Mouse (Mus musculus) pancreas, adult 10 weeks (tissue): ENCODE data around the gene Kat7. TPM values are rescaled to one million over a fixed set of nuclear protein-coding genes. Genes with fewer than 3 reads are reported as not detected.

Experiments
- polyA plus RNA-seq: library from polyadenylated mRNA; stranded (reverse); fragments of 350-450 nt; fragmentation: Illumina TruSeq; extraction: RNeasy Lipid Tissue Mini Kit (QIAGEN cat#74804); gene quantifications from one replicate; pipeline ENCODE4 v1.2.3, GENCODE M21; 2015; ENCODE audit warnings: low read depth, low replicate concordance; ENCODE audit not compliant: insufficient read depth

The Kat7 gene
- polyA plus RNA-seq = 8.1 TPM

DNA sequence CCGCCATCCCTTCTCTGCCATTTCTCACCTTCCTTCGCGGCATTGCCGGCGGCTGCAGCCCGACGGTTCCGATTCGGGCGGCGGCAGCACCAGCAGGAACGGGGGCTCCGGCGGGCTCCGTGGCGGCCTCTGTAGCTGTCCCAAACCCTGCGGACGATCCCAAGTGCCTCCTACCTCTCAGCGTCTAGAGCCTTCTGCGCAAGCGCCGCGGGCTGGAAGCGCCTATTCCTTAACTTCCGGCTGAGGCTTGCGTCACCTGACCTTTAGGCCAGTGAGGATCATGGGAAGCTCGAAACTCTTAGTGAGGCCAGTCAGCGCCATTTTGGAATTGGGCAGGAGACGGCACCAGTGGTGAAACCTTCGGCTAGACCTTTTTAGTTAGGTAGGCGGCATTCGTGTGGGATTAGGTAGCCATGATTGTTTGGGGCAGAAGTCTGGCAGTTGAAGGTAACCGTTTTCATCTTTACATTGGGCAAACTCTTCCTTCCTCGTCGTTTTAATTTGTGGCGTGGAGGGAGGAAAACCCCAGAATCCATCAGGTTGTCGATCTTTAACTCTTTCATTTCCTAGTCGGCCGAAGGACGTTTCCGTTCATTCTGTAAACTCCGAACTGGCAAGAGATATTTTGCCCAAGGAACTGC is at the start of gene Kat7:
Kat7 (minus strand) TSS at position 240 of the 641 bp plus-strand sequence.

GRCm38 (mm10) chr11:95336568-95337128 is 26.6 kb upstream of the Kat7 start, which contains the start of gene Fam117a:
TSS of gene Fam117a (plus strand) at chr11:95337018.

GRCm38 (mm10) chr11:95261178-95261751 is 48.8 kb downstream of the Kat7 start, which contains the start of gene Tac4:
TSS of gene Tac4 (plus strand) at chr11:95261529.

Other genes starting within 250 kb of the Kat7 start
- 9.4 TPM for gene Itga3, start 233.4 kb downstream of the Kat7 start, polyA plus RNA-seq
- not detected for gene Dlx3, start 190.1 kb downstream of the Kat7 start, polyA plus RNA-seq
- gene Dlx4, start 164.0 kb downstream of the Kat7 start, polyA plus RNA-seq = not detected
- gene Tac4, start 48.7 kb downstream of the Kat7 start, polyA plus RNA-seq = not detected
- 8.7 TPM for gene Fam117a, start 26.8 kb upstream of the Kat7 start, polyA plus RNA-seq
- gene Slc35b1, start 74.4 kb upstream of the Kat7 start, polyA plus RNA-seq = 34.2 TPM
- 31.2 TPM for gene Spop, start 103.8 kb upstream of the Kat7 start, polyA plus RNA-seq
- not detected for gene Nxph3, start 204.3 kb upstream of the Kat7 start, polyA plus RNA-seq